7 mouse cellular contexts compared by ENCODE assay signal in the genomic region with DNA sequence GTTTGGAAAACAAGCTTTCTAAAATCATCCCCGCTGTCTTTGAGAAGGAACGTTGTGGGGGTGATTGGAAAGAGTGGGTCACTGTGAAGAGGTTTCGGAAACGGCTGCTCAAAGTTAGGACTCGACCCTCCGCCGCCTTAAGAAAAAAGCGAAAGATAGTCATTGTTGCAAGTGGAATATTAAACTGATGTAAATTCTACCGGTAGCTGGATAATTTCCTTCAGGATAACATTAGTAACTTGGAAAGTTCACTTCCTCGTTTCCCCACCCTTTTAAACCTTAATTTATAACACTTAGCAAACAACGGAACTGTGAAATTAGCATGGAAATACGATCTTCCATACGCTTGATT. TPM values are rescaled to one million over a fixed set of nuclear protein-coding genes. Genes with fewer than 3 reads are reported as not detected.
DNase-seq lines count a peak whose midpoint lies in the region; ATAC-seq and TF ChIP-seq lines count a peak whose summit lies in the region.

No protein-coding gene starts in this region.

- WGBS in lung, postnatal 0 days: 5% methylated on average over 13 of the region's 13 CpGs
- WGBS in forebrain, embryonic 12.5 days: 3% methylated on average over 13 of the region's 13 CpGs
- 6% methylated on average over 13 of the region's 13 CpGs for WGBS in limb, embryonic 11.5 days
- 10% methylated on average over 13 of the region's 13 CpGs for WGBS in olfactory bulb, adult 2 months

- H3K4me3 ChIP-seq in lung, postnatal 0 days (ENCODE audit: low read depth, low read length): peak overlapping the region; percentile 56
- H3K4me3 ChIP-seq in forebrain, embryonic 12.5 days (replicated peaks): peak overlapping the region; percentile 76
- H3K4me3 ChIP-seq in limb, embryonic 11.5 days (ENCODE audit: low read depth, low read length): peak overlapping the region; percentile 64
- H3K4me3 ChIP-seq in olfactory bulb, adult 2 months (ENCODE audit: insufficient read depth, low read depth, low read length): peak overlapping the region; percentile 59

- H3K9me3 ChIP-seq in lung, postnatal 0 days (ENCODE audit: low read length): no peaks in the 10 kb centered on the region
- no peaks in the 10 kb centered on the region for H3K9me3 ChIP-seq in forebrain, embryonic 12.5 days
- no peaks in the 10 kb centered on the region for H3K9me3 ChIP-seq in limb, embryonic 11.5 days (ENCODE audit: control insufficient read depth, low read length)

- no peak for TF ChIP-seq EP300 in lung, postnatal 0 days (IDR thresholded peaks at IDR 0.05)

- H3K9ac ChIP-seq in lung, postnatal 0 days (replicated peaks; ENCODE audit: low read depth): no peak overlapping the region
- H3K9ac ChIP-seq in forebrain, embryonic 12.5 days: peak overlapping the region; percentile 65
- H3K9ac ChIP-seq in limb, embryonic 11.5 days (ENCODE audit: low read length): no peak overlapping the region

- peak overlapping the region; percentile 94 for H3K4me2 ChIP-seq in lung, postnatal 0 days (replicated peaks; ENCODE audit: low read depth, low read length)
- peak overlapping the region; percentile 90 for H3K4me2 ChIP-seq in forebrain, embryonic 12.5 days
- peak overlapping the region; percentile 86 for H3K4me2 ChIP-seq in limb, embryonic 11.5 days (ENCODE audit: low read depth, severe bottlenecking)

- no peak for TF ChIP-seq POLR2A in olfactory bulb, adult 2 months (IDR thresholded peaks at IDR 0.05; ENCODE audit: insufficient read depth, low read depth, low read length)

- no peak for DNase-seq in lung, postnatal 0 days (ENCODE audit: low spot score)
- DNase-seq in lung, postnatal 4 days: no peak
- DNase-seq in limb, embryonic 11.5 days (ENCODE audit: low spot score): no peak
- no peak for DNase-seq in spleen, adult 12 weeks (ENCODE audit: low spot score)
- no peak for DNase-seq in thymus, postnatal 14 days

- TF ChIP-seq CTCF in lung, postnatal 0 days (IDR thresholded peaks at IDR 0.05): no peak
- no peak for TF ChIP-seq CTCF in olfactory bulb, adult 2 months (IDR thresholded peaks at IDR 0.05; ENCODE audit: insufficient read depth, low read depth, low read length)

- peaks cover 9% of the 10 kb centered on the region for H3K4me1 ChIP-seq in lung, postnatal 0 days (ENCODE audit: insufficient read depth, low read depth, low read length)
- peaks cover 29% of the 10 kb centered on the region for H3K4me1 ChIP-seq in forebrain, embryonic 12.5 days
- H3K4me1 ChIP-seq in limb, embryonic 11.5 days (ENCODE audit: control insufficient read depth, insufficient read depth, low read length): no peaks in the 10 kb centered on the region; the same call in 1 of the 2 replicates
- H3K4me1 ChIP-seq in olfactory bulb, adult 2 months (ENCODE audit: control insufficient read depth, insufficient read depth, low read length): peaks cover 11% of the 10 kb centered on the region

- no peak overlapping the region for H3K27ac ChIP-seq in lung, postnatal 0 days (ENCODE audit: low read length)
- H3K27ac ChIP-seq in forebrain, embryonic 12.5 days: no peak overlapping the region
- no peak overlapping the region for H3K27ac ChIP-seq in limb, embryonic 11.5 days (replicated peaks; ENCODE audit: low read depth, low read length)
- H3K27ac ChIP-seq in olfactory bulb, adult 2 months (ENCODE audit: insufficient read depth, low read depth, low read length): no peak overlapping the region

- no peaks in the 10 kb centered on the region for H3K36me3 ChIP-seq in lung, postnatal 0 days (ENCODE audit: insufficient read depth, low read length)
- H3K36me3 ChIP-seq in forebrain, embryonic 12.5 days (replicated peaks): no peaks in the 10 kb centered on the region
- H3K36me3 ChIP-seq in limb, embryonic 11.5 days (ENCODE audit: control insufficient read depth, insufficient read depth, low read length): no peaks in the 10 kb centered on the region

- no peak for ATAC-seq in lung, postnatal 0 days
- ATAC-seq in forebrain, embryonic 12.5 days (ENCODE audit: low FRiP score): no peak
- ATAC-seq in limb, embryonic 11.5 days (ENCODE audit: insufficient number of reproducible peaks, low FRiP score, low TSS enrichment, low read depth): no peak

- peaks cover 39% of the 10 kb centered on the region for H3K27me3 ChIP-seq in lung, postnatal 0 days (replicated peaks; ENCODE audit: insufficient read depth, low read length)
- H3K27me3 ChIP-seq in forebrain, embryonic 12.5 days: peaks cover 46% of the 10 kb centered on the region
- peaks cover 37% of the 10 kb centered on the region for H3K27me3 ChIP-seq in limb, embryonic 11.5 days (ENCODE audit: control insufficient read depth, insufficient read depth, low read length)

RNA-seq across cellular contexts. Expression of gene Usp44, which starts 3.0 kb away (rescaled TPM):
- polyA plus RNA-seq in lung, postnatal 0 days (2015; fragmentation: Nextera tagmentation; extraction: Ambion mirVana): 0.12 TPM in 1 of 2 replicates, not detected in the other
- polyA plus RNA-seq in forebrain, embryonic 12.5 days (2016; fragmentation: Nextera tagmentation; extraction: Ambion mirVana): 7.7 and 9.5 TPM in 2 replicates
- polyA plus RNA-seq in limb, embryonic 11.5 days (2014; fragmentation: Nextera tagmentation; extraction: Ambion mirVana): 1.3 and 1.9 TPM in 2 replicates
- polyA plus RNA-seq in olfactory bulb, adult 2 months (2012; ENCODE audit: insufficient read depth, insufficient read length, low replicate concordance, missing spikeins): not detected in 2 replicates
